Mouse (Mus musculus) liver, embryonic 14.5 days (tissue): Measurements from ENCODE around the gene Arpc3.
A peak's percentile ranks its signal among the peaks of the same experiment; 100 is the strongest.

Experiments
- CTCF ChIP-seq: IDR thresholded peaks from 2 replicates; pipeline ENCODE4 v1.5.1; 2016; ENCODE audit warnings: antibody characterized with exemption, low read depth, control low read depth
- EP300 ChIP-seq: IDR thresholded peaks from 2 replicates; pipeline ENCODE4 v1.6.1; 2016; ENCODE audit warnings: antibody characterized with exemption, low read depth

GRCm38 (mm10) chr5:122422071-122422964 is 30.6 kb downstream of the Arpc3 start:
- TF ChIP-seq CTCF (no peak; the same call in 1 of the 2 replicates), EP300 (peak; percentile 47)
